Mouse (Mus musculus) midbrain, postnatal 0 days (tissue): Measurements from ENCODE around the gene Anapc16. TPM values are rescaled to one million over a fixed set of nuclear protein-coding genes. Genes with fewer than 3 reads are reported as not detected.

Experiments used
- ATAC-seq: fragments of 200-750 bp; cut with Nextera tagmentation; 2 replicates; pipeline ENCODE4 v1.8.0; 2017; ENCODE audit warnings: moderate number of reproducible peaks, mild to moderate bottlenecking, moderate TSS enrichment, moderate library complexity; ENCODE audit not compliant: low FRiP score
- DNase-seq: peaks from one replicate; pipeline ENCODE4 v3.0.0-alpha.2; 2015; ENCODE audit warnings: low spot score
- H3K27ac ChIP-seq: fragments of 300-500 bp; sonication (generic); 2 replicates; pipeline ENCODE4 v1.5.1; 2014; ENCODE audit warnings: low read depth, mild to moderate bottlenecking, low read length, mixed read lengths
- H3K27me3 ChIP-seq: fragments of 300-500 bp; sonication (generic); 2 replicates; pipeline ENCODE4 v1.6.1; 2014; ENCODE audit warnings: low read length, control low read depth, mixed read lengths; ENCODE audit not compliant: insufficient read depth
- H3K36me3 ChIP-seq: fragments of 300-500 bp; sonication (generic); 2 replicates; pipeline ENCODE4 v1.6.1; 2014; ENCODE audit warnings: low read length, control low read depth, mixed read lengths; ENCODE audit not compliant: insufficient read depth
- H3K4me1 ChIP-seq: fragments of 300-500 bp; sonication (generic); 2 replicates; pipeline ENCODE4 v1.6.1; 2014; ENCODE audit warnings: mild to moderate bottlenecking, control low read depth, antibody characterized with exemption, low read length, mixed read lengths; ENCODE audit not compliant: insufficient read depth
- H3K4me2 ChIP-seq: fragments of 300-500 bp; sonication (generic); 2 replicates; pipeline ENCODE4 v1.6.1; 2014; ENCODE audit warnings: low read depth, mild to moderate bottlenecking, low read length, mixed read lengths; ENCODE audit not compliant: poor library complexity, severe bottlenecking
- H3K4me3 ChIP-seq: fragments of 300-500 bp; sonication (generic); 2 replicates; pipeline ENCODE4 v1.5.1; 2014; ENCODE audit warnings: low read depth, mild to moderate bottlenecking, low read length, moderate library complexity
- H3K9ac ChIP-seq: fragments of 300-500 bp; sonication (generic); replicated peaks from 2 replicates; pipeline ENCODE4 v1.6.1; 2014; ENCODE audit warnings: mild to moderate bottlenecking, low read length, moderate library complexity, mixed read lengths; ENCODE audit not compliant: poor library complexity, severe bottlenecking
- H3K9me3 ChIP-seq: fragments of 300-500 bp; sonication (generic); 2 replicates; pipeline ENCODE4 v1.6.1; 2016; ENCODE audit warnings: low read length, control low read depth
- CTCF ChIP-seq: IDR thresholded peaks from 2 replicates; pipeline ENCODE4 v1.5.1; 2016; ENCODE audit warnings: antibody characterized with exemption, mild to moderate bottlenecking
- WGBS: fragments of 180-500 bp; shearing (Covaris S2); extraction: QIAGEN DNeasy Blood & Tissue Kit; methylation state at CpG from one replicate; pipeline ENCODE4 v1.1.7; 2014; 5-methylcytosine and 5-hydroxymethylcytosine counted together
- polyA plus RNA-seq: library from polyadenylated mRNA; unstranded; fragments of >200 nt; fragmentation: Nextera tagmentation; extraction: Ambion mirVana; gene quantifications from 2 replicates; pipeline ENCODE4 v1.2.1, GENCODE M21; 2015
- total RNA-seq: library from RNA; depleted of rRNA; stranded (reverse); fragments of >200 nt; gene quantifications from 2 replicates; pipeline ENCODE4 v1.2.3, GENCODE M21; 2014; rRNA removed

Anapc16 gene
- total RNA-seq (56.9 and 57.4 TPM in 2 replicates), polyA plus RNA-seq (109 and 118 TPM in 2 replicates)

DNA sequence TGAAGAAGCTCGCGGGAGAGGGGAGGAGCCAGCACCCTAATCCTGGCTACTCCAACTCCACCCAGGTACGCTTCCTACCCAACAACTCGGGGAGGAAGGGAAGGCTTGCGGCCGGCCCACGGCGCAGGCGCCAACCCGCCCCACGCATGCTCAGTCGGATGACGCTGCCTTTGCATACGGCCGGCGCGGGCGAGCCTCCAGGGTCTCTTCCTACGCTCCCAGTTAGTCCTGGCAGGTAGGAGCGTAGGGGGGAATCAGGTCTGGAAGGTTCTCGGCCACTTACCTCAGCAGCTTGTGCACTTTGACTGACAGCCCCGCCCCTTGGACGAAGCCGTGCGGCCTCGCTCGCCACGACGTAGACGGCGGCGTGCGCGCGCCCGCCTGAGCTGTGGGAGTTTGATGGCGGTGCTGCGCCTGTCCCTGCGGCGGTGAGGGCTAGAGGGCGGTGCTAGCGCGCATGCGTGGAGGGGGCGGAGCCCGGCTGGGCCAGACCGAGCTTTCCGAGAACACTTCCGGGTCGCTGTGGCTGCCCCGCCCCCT, at the start of gene Anapc16, which contains the start of gene Ascc1:
Gene Anapc16, minus strand, starts transcription at position 463 of the 540 bp plus-strand sequence.
Gene Ascc1, plus strand, starts transcription at position 133 of the 540 bp plus-strand sequence.
- Histone ChIP-seq H3K27me3 (no peaks in the 10 kb centered on the region), H3K4me1 (peaks cover 6% of the 10 kb centered on the region; the same call in 1 of the 2 replicates), H3K36me3 (no peaks in the 10 kb centered on the region), H3K4me2 (peak within 1 kb of the TSS; percentile 67), H3K9ac (peak within 1 kb of the TSS; percentile 72), H3K27ac (peak within 1 kb of the TSS; percentile 98), H3K4me3 (peak within 1 kb of the TSS; percentile 62), H3K9me3 (no peaks in the 10 kb centered on the region)
- DNase-seq (peak; percentile 98), ATAC-seq (peak; percentile 97)
- TF ChIP-seq CTCF = no peak
- under 1% methylated on average over 46 of the region's 51 CpGs for WGBS

DNA sequence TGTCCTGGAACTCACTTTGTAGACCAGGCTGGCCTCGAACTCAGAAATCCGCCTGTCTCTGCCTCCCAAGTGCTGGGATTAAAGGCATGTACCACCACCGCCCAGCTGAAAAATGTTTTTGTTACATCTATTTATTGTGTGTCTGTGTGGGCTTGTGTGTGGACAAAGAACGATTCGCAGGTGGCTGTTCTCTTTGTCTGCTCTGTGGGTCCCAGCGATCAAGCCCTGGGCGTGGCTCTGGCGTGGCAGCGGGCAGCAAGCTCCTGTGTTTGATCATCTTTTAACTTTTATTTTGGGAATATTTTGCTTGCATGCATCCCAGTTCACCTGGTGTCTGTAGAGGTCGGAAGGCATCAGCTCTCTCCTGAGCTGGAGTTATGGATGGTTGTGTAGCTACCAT, 47.6 kb upstream of the Anapc16 start:
- Histone ChIP-seq H3K27ac (no peak overlapping the region), H3K9me3 (no peaks in the 10 kb centered on the region), H3K36me3 (peaks cover 14% of the 10 kb centered on the region; the same call in 1 of the 2 replicates), H3K27me3 (no peaks in the 10 kb centered on the region), H3K4me2 (no peak overlapping the region), H3K4me1 (no peaks in the 10 kb centered on the region), H3K9ac (no peak overlapping the region), H3K4me3 (no peak overlapping the region)
- no peak for DNase-seq
- TF ChIP-seq CTCF = no peak
- ATAC-seq = no peak
- 95% methylated on average over 10 of the region's 10 CpGs for WGBS

DNA sequence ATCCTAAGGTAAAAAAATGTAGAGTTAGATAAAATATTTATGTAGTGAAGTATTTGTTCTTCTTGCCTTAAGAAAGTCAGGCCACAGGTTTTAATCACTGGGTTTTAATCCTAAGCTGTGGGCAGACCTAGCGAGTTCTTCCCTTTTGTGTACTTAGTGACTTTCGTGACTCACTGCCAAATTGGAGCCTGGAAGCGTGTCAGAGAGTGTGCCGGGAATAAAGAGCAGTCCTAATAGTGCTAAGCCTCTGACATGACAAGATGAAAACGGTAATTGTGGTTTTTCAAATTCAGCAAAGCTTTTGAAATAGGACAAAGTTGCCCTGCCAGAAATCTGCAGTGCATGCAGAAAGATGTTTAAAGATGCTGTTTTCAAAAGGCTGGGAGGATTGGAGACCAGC, 43.8 kb upstream of the Anapc16 start:
- no peak for TF ChIP-seq CTCF
- H3K27ac ChIP-seq = no peak overlapping the region

GRCm38 (mm10) chr10:60042350-60042922, 39.5 kb upstream of the Anapc16 start:
- H3K9ac ChIP-seq = no peak overlapping the region
- no peaks in the 10 kb centered on the region for H3K9me3 ChIP-seq
- no peaks in the 10 kb centered on the region for H3K4me1 ChIP-seq
- ATAC-seq = no peak
- no peaks in the 10 kb centered on the region for H3K27me3 ChIP-seq
- no peak overlapping the region for H3K27ac ChIP-seq
- H3K4me3 ChIP-seq = no peak overlapping the region
- no peak for DNase-seq
- WGBS = 91% methylated on average over 8 of the region's 8 CpGs
- no peak overlapping the region for H3K4me2 ChIP-seq
- no peak for TF ChIP-seq CTCF
- H3K36me3 ChIP-seq = no peaks in the 10 kb centered on the region

More for the DNA sequence above, 43.8 kb upstream of the Anapc16 start:
- no peaks in the 10 kb centered on the region for H3K4me1 ChIP-seq
- 17% methylated on average over 5 of the region's 5 CpGs for WGBS
- H3K9ac ChIP-seq = no peak overlapping the region
- peaks cover 14% of the 10 kb centered on the region; the same call in 1 of the 2 replicates for H3K36me3 ChIP-seq
- H3K27me3 ChIP-seq = no peaks in the 10 kb centered on the region
- H3K9me3 ChIP-seq = no peaks in the 10 kb centered on the region
- no peak overlapping the region for H3K4me2 ChIP-seq
- no peak overlapping the region for H3K4me3 ChIP-seq
- ATAC-seq = no peak
- peak; percentile 75 for DNase-seq

- H3K36me3 ChIP-seq = no peaks in the 10 kb centered on the region
- no peak overlapping the region for H3K27ac ChIP-seq
- ATAC-seq = no peak
- 78% methylated on average over 4 of the region's 4 CpGs for WGBS
- no peak overlapping the region for H3K9ac ChIP-seq
- no peak overlapping the region for H3K4me3 ChIP-seq
- H3K27me3 ChIP-seq = no peaks in the 10 kb centered on the region
- no peak for TF ChIP-seq CTCF
- no peaks in the 10 kb centered on the region for H3K9me3 ChIP-seq
- no peak for DNase-seq
- peaks cover 11% of the 10 kb centered on the region for H3K4me1 ChIP-seq
- no peak overlapping the region for H3K4me2 ChIP-seq
Observed at GRCm38 (mm10) chr10:60035744-60036143, 32.8 kb upstream of the Anapc16 start.

GRCm38 (mm10) chr10:60034621-60035020, 31.7 kb upstream of the Anapc16 start:
- no peak for DNase-seq
- Histone ChIP-seq H3K9me3 (no peaks in the 10 kb centered on the region), H3K4me2 (no peak overlapping the region), H3K27me3 (no peaks in the 10 kb centered on the region), H3K9ac (no peak overlapping the region), H3K4me1 (peaks cover 11% of the 10 kb centered on the region), H3K27ac (no peak overlapping the region), H3K4me3 (no peak overlapping the region), H3K36me3 (no peaks in the 10 kb centered on the region)
- TF ChIP-seq CTCF = no peak
- WGBS = 75% methylated on average over 3 of the region's 3 CpGs
- ATAC-seq = no peak
